Comparison of ENCODE assay signal across 30 mouse cellular contexts in the genomic region with DNA sequence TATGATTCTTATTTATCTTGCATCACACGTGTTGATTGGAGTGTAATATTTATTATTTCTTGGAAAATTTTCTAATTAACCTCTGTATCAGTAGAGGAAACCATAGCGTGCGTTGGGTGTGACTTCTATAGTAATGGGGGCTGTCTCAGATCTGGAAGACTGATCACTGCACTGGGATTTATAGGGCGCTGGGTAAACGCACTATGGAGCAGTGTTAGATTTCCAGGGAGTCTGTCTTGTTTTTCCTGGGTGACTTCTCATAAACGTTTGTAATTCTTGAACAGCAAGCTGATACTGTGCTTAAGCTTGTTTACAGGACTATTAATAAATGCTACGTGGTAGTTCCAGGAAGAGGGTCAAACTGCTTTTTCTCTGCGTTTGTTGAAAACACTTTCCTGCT. TPM values are rescaled to one million over a fixed set of nuclear protein-coding genes. Genes with fewer than 3 reads are reported as not detected.
"Had no signal": no experiment of that assay in that cellular context is flagged by ENCODE, and none has a peak within 500 bp of the region (broad histone marks: within the 10 kb centered on the region; RNA-seq: fewer than 3 reads in every experiment).

No protein-coding gene starts in this region.

- H3K9me3 ChIP-seq: heart, embryonic 10.5 days; heart, embryonic 12.5 days; hindbrain, embryonic 10.5 days; hindbrain, embryonic 12.5 days; intestine, embryonic 15.5 days; limb, embryonic 10.5 days; limb, embryonic 12.5 days; liver, embryonic 13.5 days; liver, embryonic 15.5 days had no signal

- H3K4me3 ChIP-seq: gastrocnemius, adult 2 months; heart, embryonic 10.5 days; heart, embryonic 12.5 days; hindbrain, embryonic 10.5 days; hindbrain, embryonic 12.5 days; intestine, embryonic 15.5 days; layer of hippocampus, adult 2 months; left cerebral cortex, adult 2 months; limb, embryonic 10.5 days; limb, embryonic 12.5 days; liver, embryonic 13.5 days; liver, embryonic 15.5 days had no signal

- H3K36me3 ChIP-seq: heart, embryonic 10.5 days; heart, embryonic 12.5 days; hindbrain, embryonic 10.5 days; hindbrain, embryonic 12.5 days; intestine, embryonic 15.5 days; limb, embryonic 10.5 days; limb, embryonic 12.5 days; liver, embryonic 13.5 days; liver, embryonic 15.5 days had no signal

- H3K27ac ChIP-seq: gastrocnemius, adult 2 months; heart, embryonic 10.5 days; hindbrain, embryonic 10.5 days; hindbrain, embryonic 12.5 days; hindbrain, embryonic 14.5 days; intestine, embryonic 15.5 days; layer of hippocampus, adult 2 months; left cerebral cortex, adult 2 months; limb, embryonic 10.5 days; limb, embryonic 12.5 days; liver, embryonic 13.5 days; liver, embryonic 15.5 days had no signal

- H3K9ac ChIP-seq: heart, embryonic 12.5 days; hindbrain, embryonic 12.5 days; hindbrain, embryonic 14.5 days; intestine, embryonic 15.5 days; limb, embryonic 12.5 days; liver, embryonic 13.5 days; liver, embryonic 15.5 days; liver, postnatal 0 days had no signal

- ATAC-seq: hindbrain, embryonic 16.5 days; inflammation-experienced regulatory T-cells, adult 6 months; intestine, embryonic 15.5 days; intestine, postnatal 0 days; liver, postnatal 0 days had no signal

- H3K4me2 ChIP-seq: heart, embryonic 12.5 days; hindbrain, embryonic 12.5 days; hindbrain, embryonic 14.5 days; intestine, embryonic 15.5 days; limb, embryonic 12.5 days; liver, embryonic 11.5 days; liver, embryonic 13.5 days; liver, embryonic 15.5 days had no signal

- DNase-seq: gastrocnemius, adult 2 months; gastrocnemius, postnatal 10 days; gastrocnemius, postnatal 25 days; heart, postnatal 10 days; heart, postnatal 4 days; kidney, adult 2 months; kidney, postnatal 14 days; kidney, postnatal 4 days; liver; liver, embryonic 13.5 days; liver, postnatal 0 days had no signal

RNA-seq across cellular contexts. Expression of a gene that starts 8.7 kb away (rescaled TPM):
- polyA plus RNA-seq: inflammation-experienced regulatory T-cells, adult 6 months had no signal

RNA-seq across cellular contexts. Expression of a gene that starts 25.9 kb away (rescaled TPM):
- polyA plus RNA-seq: frontal cortex, adult 2 months; heart, embryonic 10.5 days; heart, embryonic 12.5 days; heart, embryonic 14.5 days; heart, embryonic 16.5 days; hindbrain, embryonic 10.5 days; hindbrain, embryonic 12.5 days; hindbrain, embryonic 14.5 days; hindbrain, embryonic 16.5 days; inflammation-experienced regulatory T-cells, adult 6 months; intestine, embryonic 15.5 days; intestine, postnatal 0 days; kidney, adult 2 months; limb, embryonic 10.5 days; limb, embryonic 12.5 days; limb, embryonic 14.5 days; liver, embryonic 11.5 days; liver, embryonic 13.5 days; liver, embryonic 15.5 days; liver, postnatal 0 days had no signal
